Mouse (Mus musculus): Measurements from ENCODE around the gene Tbc1d22a.
A peak's percentile ranks its signal among the peaks of the same experiment; 100 is the strongest.

DNA sequence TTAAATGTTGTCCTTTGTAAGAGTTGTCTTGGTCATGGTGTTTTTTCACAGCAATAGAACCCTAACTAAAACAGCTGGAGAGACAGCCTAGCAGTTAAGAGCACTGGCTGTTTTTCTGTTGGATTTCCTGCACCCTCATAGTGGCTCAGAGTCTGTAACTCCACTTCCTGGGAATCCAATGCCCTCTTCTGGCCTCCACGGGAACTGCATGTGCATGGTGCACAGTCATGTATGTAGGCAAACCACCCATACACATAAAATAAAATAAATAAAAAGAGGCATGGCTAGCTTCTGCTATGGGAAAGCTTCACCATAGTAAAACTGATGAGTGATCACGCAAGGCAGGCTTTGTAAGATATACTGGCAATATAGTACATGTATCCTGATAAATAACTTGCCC, 9.0 kb upstream of the Tbc1d22a start:
- TF ChIP-seq CTCF (IDR thresholded peaks at IDR 0.05; ENCODE audit: control insufficient read depth, insufficient read depth, low read length), result peak; percentile 77
- no peak for TF ChIP-seq POLR2A (IDR thresholded peaks at IDR 0.05; ENCODE audit: borderline replicate concordance, control insufficient read depth, low read depth, low read length)

All from bone marrow, adult 2 months (tissue).